Mouse (Mus musculus): ENCODE data around the gene Sema6c.

DNA sequence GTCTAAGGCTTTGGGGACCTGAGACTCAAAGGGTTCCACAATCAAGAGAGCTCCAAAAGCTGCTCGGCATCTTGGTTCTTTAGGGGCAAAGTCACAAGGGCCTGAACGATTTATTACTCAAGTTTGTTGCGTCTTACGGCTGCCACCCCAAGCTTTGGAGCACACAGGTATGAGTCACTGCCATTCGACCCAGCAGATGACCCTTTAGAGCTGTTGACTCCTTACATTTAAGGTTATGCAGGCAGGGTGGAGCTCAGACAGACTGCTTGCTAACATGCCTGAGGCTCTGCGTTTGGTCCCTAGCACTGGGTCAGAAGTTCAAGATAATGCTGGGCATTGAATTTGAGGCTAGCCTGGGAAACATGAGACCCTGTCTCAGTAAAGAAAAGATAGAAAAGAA, 17.3 kb downstream of the Sema6c start:
- TF ChIP-seq CTCF (IDR thresholded peaks at IDR 0.05; ENCODE audit: control insufficient read depth, insufficient read depth, insufficient replicate concordance, low read depth, low read length) = no peak
- TF ChIP-seq POLR2A (IDR thresholded peaks at IDR 0.05; ENCODE audit: control insufficient read depth, low read depth, low read length) = no peak

Data from testis, adult 2 months (tissue).